Mouse (Mus musculus): ENCODE measurements around the gene Ugt8a. TPM values are rescaled to one million over a fixed set of nuclear protein-coding genes. Genes with fewer than 3 reads are reported as not detected.

The Ugt8a gene
- polyA plus RNA-seq, 1 experiment from 2014 or later, result 0.21 TPM

DNA sequence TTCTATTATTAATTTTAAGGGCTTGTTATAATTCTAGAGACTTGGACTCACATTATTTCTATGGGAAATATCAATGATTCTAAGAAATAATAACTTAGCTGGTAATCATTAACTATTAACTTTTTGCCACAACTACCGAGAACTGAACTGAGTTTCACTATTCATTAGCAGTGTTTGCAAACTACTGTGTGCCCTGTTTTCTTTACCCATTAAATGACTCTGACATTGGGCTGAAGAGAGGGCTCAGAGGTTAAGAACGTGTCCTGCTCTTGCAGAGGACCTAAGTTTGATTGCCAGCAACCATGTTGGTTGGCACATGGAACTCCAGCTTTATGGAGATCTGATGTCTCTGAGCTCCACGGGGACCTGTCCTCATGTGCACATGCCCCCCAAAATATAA lies 2.4 kb upstream of the Ugt8a start:
- Histone ChIP-seq H3K9me3 (replicated peaks; ENCODE audit: control insufficient read depth, low read length) (no peaks in the 10 kb centered on the region), H3K27ac (ENCODE audit: low read depth, low read length) (no peak overlapping the region), H3K36me3 (ENCODE audit: control insufficient read depth, insufficient read depth, low read length) (no peaks in the 10 kb centered on the region), H3K4me2 (no peak overlapping the region), H3K4me1 (ENCODE audit: control insufficient read depth, insufficient read depth, low read length) (peaks cover 3% of the 10 kb centered on the region; the same call in 1 of the 2 replicates), H3K4me3 (ENCODE audit: low read depth, low read length) (no peak overlapping the region), H3K9ac (ENCODE audit: low read depth, low read length) (no peak overlapping the region), H3K27me3 (ENCODE audit: control insufficient read depth, insufficient read depth, low read length) (peaks cover 26% of the 10 kb centered on the region)
- WGBS (ENCODE audit: insufficient replicate concordance), result 69% methylated on average over 3 of the region's 3 CpGs
- no peak for ATAC-seq (replicated peaks; ENCODE audit: insufficient number of reproducible peaks, low FRiP score, low TSS enrichment)

DNA sequence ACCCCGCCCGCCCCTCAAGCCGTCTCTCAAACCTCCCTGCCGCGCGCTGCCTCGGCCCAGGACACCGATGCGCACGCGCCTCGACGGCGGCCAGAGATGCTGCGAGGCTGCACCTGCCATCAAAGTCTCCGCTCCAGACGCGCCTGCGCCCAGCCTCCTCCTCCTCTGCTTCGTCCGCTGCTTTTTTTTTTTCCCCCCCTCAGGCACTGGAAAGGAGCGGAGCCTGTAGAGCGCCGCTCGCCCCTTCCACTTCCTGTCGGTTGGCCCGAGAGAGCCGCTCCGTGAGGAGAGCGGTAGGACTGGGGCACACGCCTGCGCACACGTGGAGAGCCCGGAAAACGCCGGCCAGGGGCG lies 314 bp upstream of the Ugt8a start:
- H3K36me3 ChIP-seq (ENCODE audit: control insufficient read depth, insufficient read depth, low read length), result no peaks in the 10 kb centered on the region
- WGBS (ENCODE audit: insufficient replicate concordance), result 0% methylated on average over 26 of the region's 37 CpGs
- H3K27ac ChIP-seq (ENCODE audit: low read depth, low read length), result no peak overlapping the region
- peak overlapping the region; percentile 96 for H3K4me2 ChIP-seq
- peak; percentile 55; the same call in 1 of the 2 replicates for ATAC-seq (replicated peaks; ENCODE audit: insufficient number of reproducible peaks, low FRiP score, low TSS enrichment)
- H3K27me3 ChIP-seq (ENCODE audit: control insufficient read depth, insufficient read depth, low read length), result peaks cover 26% of the 10 kb centered on the region
- H3K4me1 ChIP-seq (ENCODE audit: control insufficient read depth, insufficient read depth, low read length), result peaks cover 3% of the 10 kb centered on the region; the same call in 1 of the 2 replicates
- peak overlapping the region; percentile 63 for H3K4me3 ChIP-seq (ENCODE audit: low read depth, low read length)
- H3K9me3 ChIP-seq (replicated peaks; ENCODE audit: control insufficient read depth, low read length), result no peaks in the 10 kb centered on the region
- H3K9ac ChIP-seq (ENCODE audit: low read depth, low read length), result no peak overlapping the region

DNA sequence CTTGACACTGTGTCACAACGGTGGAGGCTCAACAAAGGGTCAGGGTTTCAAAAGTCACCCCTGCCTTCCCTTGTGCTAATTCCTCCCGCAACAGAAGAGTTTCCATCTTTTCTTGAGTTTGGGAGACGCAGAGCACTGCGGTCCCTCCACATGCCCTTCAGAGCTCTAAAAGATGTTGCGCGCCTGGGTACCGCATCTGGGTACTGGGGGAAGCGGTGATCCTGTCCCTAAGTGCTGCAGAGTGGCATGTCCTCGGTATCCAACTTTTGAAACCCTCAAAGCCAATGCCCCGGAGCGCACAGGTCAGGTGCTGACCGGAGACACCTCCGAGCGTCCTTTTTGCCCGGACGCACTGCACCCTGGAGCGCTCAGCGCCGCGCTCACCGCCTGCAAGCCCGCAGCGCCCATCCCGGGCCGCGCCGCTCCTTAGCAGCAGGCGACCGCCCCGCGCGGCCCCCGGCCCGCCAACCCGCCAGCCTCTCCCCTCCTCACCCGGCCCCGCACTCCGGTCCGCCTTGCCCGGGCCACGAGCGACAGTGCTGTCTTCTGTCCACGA lies 805 bp downstream of the Ugt8a start:
- no peak overlapping the region for H3K9ac ChIP-seq (ENCODE audit: low read depth, low read length)
- no peaks in the 10 kb centered on the region for H3K9me3 ChIP-seq (replicated peaks; ENCODE audit: control insufficient read depth, low read length)
- no peak; the same call in none of the 2 replicates for ATAC-seq (replicated peaks; ENCODE audit: insufficient number of reproducible peaks, low FRiP score, low TSS enrichment)
- H3K27ac ChIP-seq (ENCODE audit: low read depth, low read length), result no peak overlapping the region
- H3K4me2 ChIP-seq, result peak overlapping the region; percentile 96
- H3K27me3 ChIP-seq (ENCODE audit: control insufficient read depth, insufficient read depth, low read length), result peaks cover 26% of the 10 kb centered on the region
- peaks cover 3% of the 10 kb centered on the region; the same call in 1 of the 2 replicates for H3K4me1 ChIP-seq (ENCODE audit: control insufficient read depth, insufficient read depth, low read length)
- H3K36me3 ChIP-seq (ENCODE audit: control insufficient read depth, insufficient read depth, low read length), result no peaks in the 10 kb centered on the region
- WGBS (ENCODE audit: insufficient replicate concordance), result 1% methylated on average over 43 of the region's 43 CpGs
- H3K4me3 ChIP-seq (ENCODE audit: low read depth, low read length), result peak overlapping the region; percentile 63

DNA sequence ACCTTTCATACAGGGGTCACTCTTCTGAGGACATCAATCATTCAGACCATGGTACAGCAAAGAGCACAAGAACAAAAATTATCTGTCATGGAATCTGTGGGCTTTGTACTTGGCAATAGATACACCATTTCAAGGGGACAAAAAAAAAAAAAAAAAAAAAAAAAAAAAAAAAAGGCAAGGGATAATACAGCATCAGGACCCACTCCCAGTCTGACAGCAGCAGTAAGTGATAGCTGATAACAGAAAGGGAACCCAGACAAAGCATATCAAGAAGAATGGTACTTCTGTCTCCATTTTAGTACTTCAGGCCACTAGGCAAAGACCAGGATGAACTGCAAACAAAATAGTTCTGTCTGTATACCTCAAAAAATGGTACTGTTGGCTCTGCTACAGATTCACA lies 2.6 kb downstream of the Ugt8a start:
- H3K4me3 ChIP-seq (ENCODE audit: low read depth, low read length), result no peak overlapping the region
- no peak for ATAC-seq (replicated peaks; ENCODE audit: insufficient number of reproducible peaks, low FRiP score, low TSS enrichment)
- H3K9ac ChIP-seq (ENCODE audit: low read depth, low read length), result no peak overlapping the region
- no peak overlapping the region for H3K4me2 ChIP-seq
- no peak overlapping the region for H3K27ac ChIP-seq (ENCODE audit: low read depth, low read length)
- H3K9me3 ChIP-seq (replicated peaks; ENCODE audit: control insufficient read depth, low read length), result no peaks in the 10 kb centered on the region
- H3K27me3 ChIP-seq (ENCODE audit: control insufficient read depth, insufficient read depth, low read length), result peaks cover 26% of the 10 kb centered on the region
- H3K36me3 ChIP-seq (ENCODE audit: control insufficient read depth, insufficient read depth, low read length), result no peaks in the 10 kb centered on the region
- H3K4me1 ChIP-seq (ENCODE audit: control insufficient read depth, insufficient read depth, low read length), result peaks cover 3% of the 10 kb centered on the region; the same call in 1 of the 2 replicates

DNA sequence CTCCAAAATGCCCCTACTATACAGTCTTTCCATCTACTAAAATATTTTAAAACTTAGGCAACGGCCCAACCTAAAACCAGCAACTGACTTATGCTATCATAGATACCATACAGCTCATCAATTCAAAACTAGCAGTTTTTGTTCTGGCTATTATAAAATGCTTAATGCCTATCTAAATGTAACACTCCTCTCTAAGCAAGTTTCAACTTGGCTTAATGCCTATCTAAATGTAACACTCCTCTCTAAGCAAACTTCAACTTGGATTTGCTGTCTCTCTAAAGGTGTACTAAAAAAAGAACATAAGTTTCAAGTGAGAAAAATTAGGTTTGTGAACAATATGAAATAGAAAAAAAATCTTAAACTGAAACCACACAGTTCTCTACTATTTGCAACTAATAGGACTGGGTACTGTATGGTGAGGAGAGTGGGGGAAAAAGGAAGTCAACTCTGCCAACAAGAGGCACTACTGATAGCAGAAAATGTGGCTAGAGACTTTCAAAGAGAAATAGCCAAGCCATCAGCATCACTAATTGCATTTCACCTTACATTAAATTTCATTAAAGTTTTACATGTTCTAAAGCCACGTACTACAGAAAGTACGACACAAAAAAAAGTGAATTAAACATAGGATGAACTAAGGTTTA lies 5.7 kb downstream of the Ugt8a start:
- no peak overlapping the region for H3K4me3 ChIP-seq (ENCODE audit: low read depth, low read length)
- no peak overlapping the region for H3K27ac ChIP-seq (ENCODE audit: low read depth, low read length)
- ATAC-seq (replicated peaks; ENCODE audit: insufficient number of reproducible peaks, low FRiP score, low TSS enrichment), result no peak
- H3K9me3 ChIP-seq (replicated peaks; ENCODE audit: control insufficient read depth, low read length), result no peaks in the 10 kb centered on the region
- H3K36me3 ChIP-seq (ENCODE audit: control insufficient read depth, insufficient read depth, low read length), result no peaks in the 10 kb centered on the region
- H3K9ac ChIP-seq (ENCODE audit: low read depth, low read length), result no peak overlapping the region
- H3K4me2 ChIP-seq, result no peak overlapping the region
- H3K4me1 ChIP-seq (ENCODE audit: control insufficient read depth, insufficient read depth, low read length), result peaks cover 3% of the 10 kb centered on the region; the same call in 1 of the 2 replicates
- 82% methylated on average over 3 of the region's 3 CpGs for WGBS (ENCODE audit: insufficient replicate concordance)
- peaks cover 7% of the 10 kb centered on the region for H3K27me3 ChIP-seq (ENCODE audit: control insufficient read depth, insufficient read depth, low read length)

DNA sequence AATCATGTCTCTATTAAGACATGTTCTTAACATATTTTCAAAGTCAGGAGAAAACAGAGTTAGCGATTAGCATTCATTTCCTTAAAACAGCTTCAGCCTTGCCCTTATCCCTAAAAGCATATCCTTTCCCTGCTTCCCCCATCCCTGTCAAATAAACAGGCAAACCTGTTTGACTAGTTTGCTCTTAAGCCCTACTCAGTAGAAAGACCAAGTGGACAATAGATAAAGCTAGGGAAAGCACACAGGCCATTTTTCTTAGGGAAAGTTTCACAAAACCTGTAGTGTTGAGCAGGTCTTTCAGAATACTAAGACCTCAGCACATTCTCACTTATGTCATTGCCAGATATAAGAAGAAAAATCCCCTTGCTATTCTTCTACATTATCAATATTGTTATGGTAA lies 7.4 kb downstream of the Ugt8a start:
- Histone ChIP-seq H3K4me2 (no peak overlapping the region), H3K27ac (ENCODE audit: low read depth, low read length) (no peak overlapping the region), H3K9ac (ENCODE audit: low read depth, low read length) (no peak overlapping the region), H3K27me3 (ENCODE audit: control insufficient read depth, insufficient read depth, low read length) (no peaks in the 10 kb centered on the region), H3K4me1 (ENCODE audit: control insufficient read depth, insufficient read depth, low read length) (no peaks in the 10 kb centered on the region), H3K4me3 (ENCODE audit: low read depth, low read length) (no peak overlapping the region), H3K36me3 (ENCODE audit: control insufficient read depth, insufficient read depth, low read length) (no peaks in the 10 kb centered on the region), H3K9me3 (replicated peaks; ENCODE audit: control insufficient read depth, low read length) (no peaks in the 10 kb centered on the region)
- no peak for ATAC-seq (replicated peaks; ENCODE audit: insufficient number of reproducible peaks, low FRiP score, low TSS enrichment)
- 35% methylated on average over 1 of the region's 1 CpGs for WGBS (ENCODE audit: insufficient replicate concordance)

DNA sequence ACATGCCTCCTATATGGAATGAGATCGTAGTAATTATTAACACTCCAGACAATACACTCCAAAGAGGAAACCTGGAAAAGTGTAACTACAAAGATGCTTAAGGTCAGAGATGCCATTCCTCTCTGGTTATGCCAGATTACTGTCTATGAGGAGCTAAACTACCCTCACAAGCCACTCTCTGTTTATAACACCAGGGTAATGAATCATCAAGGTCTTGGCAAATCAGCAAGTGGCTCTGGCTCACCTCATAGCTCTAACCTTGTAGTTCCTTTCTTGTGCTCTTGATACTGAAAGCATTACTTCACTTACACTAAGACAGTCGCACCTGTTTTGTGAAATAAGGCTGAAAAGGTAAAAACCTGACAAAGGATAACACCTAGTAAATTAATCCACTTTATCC lies 17.5 kb downstream of the Ugt8a start:
- Histone ChIP-seq H3K4me3 (ENCODE audit: low read depth, low read length) (no peak overlapping the region), H3K9ac (ENCODE audit: low read depth, low read length) (no peak overlapping the region), H3K27ac (ENCODE audit: low read depth, low read length) (no peak overlapping the region), H3K27me3 (ENCODE audit: control insufficient read depth, insufficient read depth, low read length) (no peaks in the 10 kb centered on the region), H3K4me1 (ENCODE audit: control insufficient read depth, insufficient read depth, low read length) (no peaks in the 10 kb centered on the region), H3K9me3 (replicated peaks; ENCODE audit: control insufficient read depth, low read length) (no peaks in the 10 kb centered on the region), H3K36me3 (ENCODE audit: control insufficient read depth, insufficient read depth, low read length) (no peaks in the 10 kb centered on the region), H3K4me2 (no peak overlapping the region)
- no peak for ATAC-seq (replicated peaks; ENCODE audit: insufficient number of reproducible peaks, low FRiP score, low TSS enrichment)
- WGBS (ENCODE audit: insufficient replicate concordance), result 61% methylated on average over 2 of the region's 2 CpGs

DNA sequence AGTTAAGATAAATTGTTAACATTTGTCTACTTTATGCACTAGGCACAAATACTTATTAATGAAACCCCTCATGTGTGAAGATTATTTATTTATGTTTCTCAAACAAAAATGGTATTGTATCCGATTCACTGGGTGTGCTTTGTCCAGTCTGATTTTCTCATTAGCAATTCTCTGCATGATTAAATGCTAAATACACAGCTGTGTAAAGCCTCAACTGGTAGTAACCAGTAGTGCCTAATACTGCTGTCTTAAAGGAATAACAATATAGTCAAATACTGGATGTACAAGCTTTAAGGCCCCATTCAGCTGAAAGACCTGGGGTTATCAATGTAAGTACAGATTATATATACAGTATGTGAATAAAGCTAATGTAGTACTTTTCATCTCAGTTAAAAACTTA lies 39.4 kb downstream of the Ugt8a start:
- no peak overlapping the region for H3K9ac ChIP-seq (ENCODE audit: low read depth, low read length)
- no peaks in the 10 kb centered on the region for H3K9me3 ChIP-seq (replicated peaks; ENCODE audit: control insufficient read depth, low read length)
- H3K27ac ChIP-seq (ENCODE audit: low read depth, low read length), result no peak overlapping the region
- WGBS (ENCODE audit: insufficient replicate concordance), result 77% methylated on average over 1 of the region's 1 CpGs
- H3K4me1 ChIP-seq (ENCODE audit: control insufficient read depth, insufficient read depth, low read length), result no peaks in the 10 kb centered on the region
- H3K36me3 ChIP-seq (ENCODE audit: control insufficient read depth, insufficient read depth, low read length), result no peaks in the 10 kb centered on the region
- no peak for ATAC-seq (replicated peaks; ENCODE audit: insufficient number of reproducible peaks, low FRiP score, low TSS enrichment)
- H3K4me2 ChIP-seq, result no peak overlapping the region
- no peaks in the 10 kb centered on the region for H3K27me3 ChIP-seq (ENCODE audit: control insufficient read depth, insufficient read depth, low read length)
- H3K4me3 ChIP-seq (ENCODE audit: low read depth, low read length), result no peak overlapping the region

DNA sequence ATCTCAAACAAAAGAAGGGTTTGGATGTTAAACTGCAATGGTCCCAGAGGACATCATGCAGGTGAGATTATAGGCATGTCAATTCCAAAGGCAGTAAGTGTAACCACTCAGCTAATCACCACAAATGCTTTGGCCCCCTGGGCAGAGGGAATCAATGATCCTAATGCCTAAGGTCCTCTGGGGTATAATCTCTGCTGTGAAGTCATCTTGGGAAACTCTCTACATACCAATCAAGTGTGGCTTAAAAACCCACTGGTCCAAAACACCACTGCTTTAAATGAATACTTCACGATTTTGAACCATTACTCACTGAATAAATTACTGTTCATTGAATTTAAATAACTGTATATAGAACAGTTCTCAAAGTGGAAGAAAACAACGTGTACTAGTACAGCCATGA lies 51.3 kb downstream of the Ugt8a start:
- Histone ChIP-seq H3K4me1 (ENCODE audit: control insufficient read depth, insufficient read depth, low read length) (no peaks in the 10 kb centered on the region), H3K9ac (ENCODE audit: low read depth, low read length) (no peak overlapping the region), H3K4me3 (ENCODE audit: low read depth, low read length) (no peak overlapping the region), H3K27me3 (ENCODE audit: control insufficient read depth, insufficient read depth, low read length) (no peaks in the 10 kb centered on the region), H3K4me2 (no peak overlapping the region), H3K27ac (ENCODE audit: low read depth, low read length) (no peak overlapping the region), H3K36me3 (ENCODE audit: control insufficient read depth, insufficient read depth, low read length) (no peaks in the 10 kb centered on the region), H3K9me3 (replicated peaks; ENCODE audit: control insufficient read depth, low read length) (no peaks in the 10 kb centered on the region)
- WGBS (ENCODE audit: insufficient replicate concordance), result 61% methylated on average over 2 of the region's 2 CpGs
- no peak for ATAC-seq (replicated peaks; ENCODE audit: insufficient number of reproducible peaks, low FRiP score, low TSS enrichment)
